Mouse (Mus musculus) forebrain, embryonic 12.5 days (tissue): ENCODE results near the gene Ptpn13. TPM values are rescaled to one million over a fixed set of nuclear protein-coding genes. Genes with fewer than 3 reads are reported as not detected.

Source experiments
- polyA plus RNA-seq: library from polyadenylated mRNA; unstranded; fragments of >200 nt; fragmentation: Nextera tagmentation; extraction: Ambion mirVana; gene quantifications from 2 replicates; pipeline ENCODE4 v1.2.1, GENCODE M21; 2016

The Ptpn13 gene
- polyA plus RNA-seq, 1 experiment from 2014 or later, result 14.4 TPM

Other genes with a start within 250 kb of the Ptpn13 start
- 41.7 and 55.1 TPM in 2 replicates for gene Mapk10, start 213.9 kb upstream of the Ptpn13 start, polyA plus RNA-seq
- 0.09 TPM in 1 of 2 replicates, not detected in the other for gene Slc10a6, start 204.2 kb downstream of the Ptpn13 start, polyA plus RNA-seq
- gene 1700016H13Rik, start 230.8 kb downstream of the Ptpn13 start, polyA plus RNA-seq, result not detected in 2 replicates